Mouse (Mus musculus) frontal cortex, postnatal 10 days (tissue): ENCODE results near the gene Spata31.
A peak's percentile ranks its signal among the peaks of the same experiment; 100 is the strongest.

Experiments
- DNase-seq, 2 experiments: peaks; one replicate each; pipeline ENCODE4 v3.0.0; 2022; ENCODE audit warnings: low spot score in 2 of 2, mixed read lengths in 1 of 2

Spata31 gene

GRCm38 (mm10) chr13:64917191-64917590 is at the start of gene Spata31:
Gene Spata31, plus strand, starts transcription at chr13:64917406.
- no peak for DNase-seq

GRCm38 (mm10) chr13:64903132-64903531 is 14.1 kb upstream of the Spata31 start:
- DNase-seq, result no peak

- peak in 1 of 2 experiments; percentile 51 for DNase-seq
Measured at GRCm38 (mm10) chr13:64903585-64904208, 13.5 kb upstream of the Spata31 start, which contains the start of gene Cntnap3. Gene Cntnap3, minus strand, starts transcription at chr13:64903955.
